Mouse (Mus musculus): Measurements from ENCODE around the gene Socs3. TPM values are rescaled to one million over a fixed set of nuclear protein-coding genes. Genes with fewer than 3 reads are reported as not detected.

Gene Socs3
- total and polyA plus RNA-seq, 3 experiments, result 0.96 to 1.9 TPM; not detected in 1

GRCm38 (mm10) chr11:117966506-117967100 is 3.2 kb downstream of the Socs3 start:
- Histone ChIP-seq H3K27me3 (ENCODE audit: control insufficient read depth in 1 of 2, insufficient read depth in 2 of 2, low read length in 2 of 2) (peaks cover 0 to 3% of the 10 kb centered on the region in 2 experiments; a peak in 1 of 4 replicates), H3K27ac (ENCODE audit: control insufficient read depth, low read depth, low read length) (no peak overlapping the region), H3K79me2 (ENCODE audit: control insufficient read depth, insufficient read depth, low read length, poor library complexity) (peaks cover 2% of the 10 kb centered on the region; the same call in 1 of the 2 replicates), H3K9ac (ENCODE audit: control insufficient read depth, low read depth, low read length, poor library complexity, severe bottlenecking) (no peak overlapping the region), H3K4me1 (ENCODE audit: control insufficient read depth in 1 of 2, insufficient read depth in 2 of 2, low read length in 2 of 2) (peaks cover 0 to 4% of the 10 kb centered on the region in 2 experiments; a peak in 1 of 4 replicates), H3K36me3 (ENCODE audit: control insufficient read depth in 1 of 2, insufficient read depth in 2 of 2, low read length in 2 of 2) (peaks cover 0 to 3% of the 10 kb centered on the region in 2 experiments; a peak in 1 of 4 replicates), H3K4me3 (ENCODE audit: control insufficient read depth in 1 of 2, insufficient read depth in 1 of 2, low read depth in 2 of 2, low read length in 2 of 2) (no peak overlapping the region), H3K9me3 (replicated peaks; ENCODE audit: insufficient read depth, low read length) (no peaks in the 10 kb centered on the region)
- no peak for DNase-seq (ENCODE audit: low read depth, low spot score)
- TF ChIP-seq MXI1 (IDR thresholded peaks at IDR 0.05; ENCODE audit: low read depth, low read length) (no peak), CHD1 (IDR thresholded peaks at IDR 0.05; ENCODE audit: low read depth, low read length) (no peak), USF2 (IDR thresholded peaks at IDR 0.05; ENCODE audit: borderline replicate concordance in 1 of 2, insufficient read depth in 1 of 2, low read depth in 1 of 2, low read length in 2 of 2) (no peak), TBP (IDR thresholded peaks at IDR 0.05; ENCODE audit: low read depth, low read length) (no peak), POLR2A (IDR thresholded peaks at IDR 0.05; ENCODE audit: control insufficient read depth in 1 of 2, insufficient read depth in 1 of 2, low read depth in 1 of 2, low read length in 2 of 2, poor library complexity in 1 of 2) (no peak), CTCF (IDR thresholded peaks at IDR 0.05 in 2 of 3, conservative IDR thresholded peaks at IDR 0.05 in 1 of 3; ENCODE audit: control insufficient read depth in 1 of 3, insufficient read depth in 1 of 3, low read depth in 2 of 3, low read length in 3 of 3, poor library complexity in 1 of 3, severe bottlenecking in 1 of 3) (no peak), MEF2A (IDR thresholded peaks at IDR 0.05; ENCODE audit: extremely low read depth, insufficient replicate concordance, low read depth, low read length, poor library complexity, severe bottlenecking) (no peak), CHD2 (IDR thresholded peaks at IDR 0.05; ENCODE audit: low read length) (no peak), RCOR1 (IDR thresholded peaks at IDR 0.05; ENCODE audit: low read depth, low read length) (no peak)

GRCm38 (mm10) chr11:117965561-117965981 is 4.3 kb downstream of the Socs3 start:
- Histone ChIP-seq H3K4me3 (ENCODE audit: control insufficient read depth in 1 of 2, insufficient read depth in 1 of 2, low read depth in 2 of 2, low read length in 2 of 2) (no peak overlapping the region), H3K9me3 (replicated peaks; ENCODE audit: insufficient read depth, low read length) (no peaks in the 10 kb centered on the region), H3K36me3 (ENCODE audit: control insufficient read depth in 1 of 2, insufficient read depth in 2 of 2, low read length in 2 of 2) (peaks cover 0 to 3% of the 10 kb centered on the region in 2 experiments; a peak in 1 of 4 replicates), H3K4me1 (ENCODE audit: control insufficient read depth in 1 of 2, insufficient read depth in 2 of 2, low read length in 2 of 2) (peaks cover 0 to 4% of the 10 kb centered on the region in 2 experiments; a peak in 1 of 4 replicates), H3K79me2 (ENCODE audit: control insufficient read depth, insufficient read depth, low read length, poor library complexity) (peaks cover 2% of the 10 kb centered on the region; the same call in 1 of the 2 replicates), H3K27ac (ENCODE audit: control insufficient read depth, low read depth, low read length) (no peak overlapping the region), H3K27me3 (ENCODE audit: control insufficient read depth in 1 of 2, insufficient read depth in 2 of 2, low read length in 2 of 2) (peaks cover 3 to 6% of the 10 kb centered on the region in 2 experiments), H3K9ac (ENCODE audit: control insufficient read depth, low read depth, low read length, poor library complexity, severe bottlenecking) (no peak overlapping the region)
- DNase-seq (ENCODE audit: low read depth, low spot score), result no peak
- TF ChIP-seq NRF1 (IDR thresholded peaks at IDR 0.05; ENCODE audit: insufficient read depth, low read depth, low read length, poor library complexity, severe bottlenecking), result no peak

GRCm38 (mm10) chr11:117965052-117965451 is 4.8 kb downstream of the Socs3 start:
- Histone ChIP-seq H3K4me1 (ENCODE audit: control insufficient read depth in 1 of 2, insufficient read depth in 2 of 2, low read length in 2 of 2) (peaks cover 0 to 4% of the 10 kb centered on the region in 2 experiments; a peak in 1 of 4 replicates), H3K9ac (ENCODE audit: control insufficient read depth, low read depth, low read length, poor library complexity, severe bottlenecking) (no peak overlapping the region), H3K9me3 (replicated peaks; ENCODE audit: insufficient read depth, low read length) (no peaks in the 10 kb centered on the region), H3K36me3 (ENCODE audit: control insufficient read depth in 1 of 2, insufficient read depth in 2 of 2, low read length in 2 of 2) (peaks cover 0 to 3% of the 10 kb centered on the region in 2 experiments; a peak in 1 of 4 replicates), H3K27me3 (ENCODE audit: control insufficient read depth in 1 of 2, insufficient read depth in 2 of 2, low read length in 2 of 2) (peaks cover 6 to 7% of the 10 kb centered on the region in 2 experiments), H3K27ac (ENCODE audit: control insufficient read depth, low read depth, low read length) (no peak overlapping the region), H3K79me2 (ENCODE audit: control insufficient read depth, insufficient read depth, low read length, poor library complexity) (peaks cover 2% of the 10 kb centered on the region; the same call in 1 of the 2 replicates), H3K4me3 (ENCODE audit: control insufficient read depth in 1 of 2, insufficient read depth in 1 of 2, low read depth in 2 of 2, low read length in 2 of 2) (no peak overlapping the region)
- no peak for DNase-seq (ENCODE audit: low read depth, low spot score)
- TF ChIP-seq CTCF (IDR thresholded peaks at IDR 0.05 in 2 of 3, conservative IDR thresholded peaks at IDR 0.05 in 1 of 3; ENCODE audit: control insufficient read depth in 1 of 3, insufficient read depth in 1 of 3, low read depth in 2 of 3, low read length in 3 of 3, poor library complexity in 1 of 3, severe bottlenecking in 1 of 3) (no peak), ZMIZ1 (IDR thresholded peaks at IDR 0.05; ENCODE audit: low read depth, low read length) (no peak), POLR2A (IDR thresholded peaks at IDR 0.05; ENCODE audit: control insufficient read depth in 1 of 2, insufficient read depth in 1 of 2, low read depth in 1 of 2, low read length in 2 of 2, poor library complexity in 1 of 2) (no peak), UBTF (IDR thresholded peaks at IDR 0.05; ENCODE audit: borderline replicate concordance, insufficient read depth, low read depth, low read length) (no peak), NRF1 (IDR thresholded peaks at IDR 0.05; ENCODE audit: insufficient read depth, low read depth, low read length, poor library complexity, severe bottlenecking) (no peak), ETS1 (IDR thresholded peaks at IDR 0.05; ENCODE audit: low read depth, low read length) (no peak), ELF1 (IDR thresholded peaks at IDR 0.05; ENCODE audit: low read depth, low read length) (no peak), JUND (IDR thresholded peaks at IDR 0.05; ENCODE audit: low read depth, low read length) (no peak), CHD1 (IDR thresholded peaks at IDR 0.05; ENCODE audit: low read depth, low read length) (no peak), MAX (IDR thresholded peaks at IDR 0.05; ENCODE audit: low read length) (no peak), MYB (IDR thresholded peaks at IDR 0.05; ENCODE audit: low read depth, low read length) (no peak), TAL1 (IDR thresholded peaks at IDR 0.05; ENCODE audit: low read length) (no peak), E2F4 (IDR thresholded peaks at IDR 0.05; ENCODE audit: borderline replicate concordance, low read depth, low read length) (no peak), TCF12 (IDR thresholded peaks at IDR 0.05; ENCODE audit: low read depth, low read length) (no peak), MXI1 (IDR thresholded peaks at IDR 0.05; ENCODE audit: low read depth, low read length) (no peak), SMC3 (IDR thresholded peaks at IDR 0.05; ENCODE audit: low read depth, low read length) (no peak), BHLHE40 (IDR thresholded peaks at IDR 0.05; ENCODE audit: borderline replicate concordance, low read depth, low read length) (no peak)
